8 mouse cellular contexts compared by ENCODE assay signal in genomic region chr9:121316621-121317405, GRCm38 (mm10). TPM values are rescaled to one million over a fixed set of nuclear protein-coding genes. Genes with fewer than 3 reads are reported as not detected.
DNase-seq lines count a peak whose midpoint lies in the region; ATAC-seq and TF ChIP-seq lines count a peak whose summit lies in the region.

No protein-coding gene starts in this region.

- no peak overlapping the region for H3K9ac ChIP-seq in intestine, postnatal 0 days (ENCODE audit: low read depth, low read length)

- H3K4me2 ChIP-seq in intestine, postnatal 0 days (replicated peaks; ENCODE audit: low read depth): no peak overlapping the region

- H3K4me3 ChIP-seq in left cerebral cortex, adult 2 months: no peak overlapping the region
- no peak overlapping the region for H3K4me3 ChIP-seq in brown adipose tissue, adult 24 weeks (ENCODE audit: insufficient read depth, low read depth, low read length)
- no peak overlapping the region for H3K4me3 ChIP-seq in intestine, postnatal 0 days (ENCODE audit: low read depth, low read length)

- peak overlapping the region; percentile 53 for H3K27ac ChIP-seq in left cerebral cortex, adult 2 months
- H3K27ac ChIP-seq in brown adipose tissue, adult 24 weeks (replicated peaks; ENCODE audit: low read depth, low read length): peak overlapping the region; percentile 99
- peak overlapping the region; percentile 95 for H3K27ac ChIP-seq in intestine, postnatal 0 days (ENCODE audit: low read depth, low read length)

- WGBS in intestine, postnatal 0 days: 29% methylated on average over 12 of the region's 12 CpGs

- H3K9me3 ChIP-seq in intestine, postnatal 0 days (ENCODE audit: control insufficient read depth): no peaks in the 10 kb centered on the region

- peaks cover 46% of the 10 kb centered on the region for H3K4me1 ChIP-seq in brown adipose tissue, adult 24 weeks (ENCODE audit: control insufficient read depth, insufficient read depth, insufficient read length, low read length)
- H3K4me1 ChIP-seq in intestine, postnatal 0 days (replicated peaks; ENCODE audit: control insufficient read depth, insufficient read depth, low read length): peaks cover 30% of the 10 kb centered on the region; the same call in 1 of the 2 replicates

- H3K36me3 ChIP-seq in intestine, postnatal 0 days (ENCODE audit: control insufficient read depth, insufficient read depth): 0 out of 2 replicates have a peak, but pooled peaks cover 4% of the 10 kb centered on the region

- peak; percentile 52 for ATAC-seq in intestine, postnatal 0 days
- peak; percentile 31 for ATAC-seq in megakaryocyte-erythroid progenitor cell, adult 5-6 weeks (replicated peaks; ENCODE audit: low FRiP score, low TSS enrichment, poor library complexity, severe bottlenecking)

- intact Hi-C loops in left cerebral cortex, adult 2 months (cut with DNase I): loop anchor here (2.0 kb wide), 1 partner anchor 14 kb away; no protein-coding TSS in a partner anchor
- intact Hi-C loops in left cerebral cortex, postnatal 25 days (cut with DNase I): loop anchor here (2.0 kb wide), 1 partner anchor 16 kb away; no protein-coding TSS in a partner anchor
- intact Hi-C loops in left cerebral cortex, postnatal 36 days (cut with DNase I): no loop called here

- no peaks in the 10 kb centered on the region for H3K27me3 ChIP-seq in intestine, postnatal 0 days (replicated peaks; ENCODE audit: control insufficient read depth, insufficient read depth, low read length)

- no peak for TF ChIP-seq CTCF in left cerebral cortex, adult 2 months (IDR thresholded peaks at IDR 0.05)
- TF ChIP-seq CTCF in intestine, postnatal 0 days (IDR thresholded peaks at IDR 0.05; ENCODE audit: low read depth): peak; percentile 56

- DNase-seq in left cerebral cortex, adult 2 months (ENCODE audit: extremely low spot score in 1 of 2, low spot score in 2 of 2): no peak
- no peak for DNase-seq in left cerebral cortex, postnatal 25 days (ENCODE audit: low spot score in 2 of 2)
- peak; percentile 99 for DNase-seq in heart, adult 11 months
- DNase-seq in left cerebral cortex, postnatal 36 days (ENCODE audit: low spot score in 2 of 2): no peak
- no peak for DNase-seq in thymus, adult 18-20 months

RNA-seq across cellular contexts. Expression of gene Trak1, which starts 19.5 kb away (rescaled TPM):
- total RNA-seq in left cerebral cortex, adult 2 months (2021): 100 to 1,000 TPM; 247 to 298 TPM
- 100 to 1,000 TPM; 240 to 249 TPM for total RNA-seq in left cerebral cortex, postnatal 25 days (2021)
- polyA plus RNA-seq in brown adipose tissue, adult 24 weeks (2012; ENCODE audit: insufficient read depth, insufficient read length, missing spikeins): 64.3 and 66.0 TPM in 2 replicates
- 16.3 and 17.2 TPM in 2 replicates for polyA plus RNA-seq in intestine, postnatal 0 days (2015; fragmentation: Nextera tagmentation; extraction: Ambion mirVana)
- 45.6 and 50.2 TPM in 2 replicates for total RNA-seq in megakaryocyte-erythroid progenitor cell, adult 5-6 weeks (2014; fragmentation: Nextera tagmentation)
- 14.2 and 23.2 TPM in 2 replicates for total RNA-seq in megakaryocyte-erythroid progenitor cell, adult 5-6 weeks (2017)
- total RNA-seq in left cerebral cortex, postnatal 36 days (2021): 100 to 1,000 TPM; 229 to 269 TPM

RNA-seq across cellular contexts. Expression of gene Ulk4, which starts 39.8 kb away (rescaled TPM):
- total RNA-seq in left cerebral cortex, adult 2 months (2021): 1 to 10 TPM; 9.2 to 9.9 TPM
- total RNA-seq in left cerebral cortex, postnatal 25 days (2021): 1 to 10 TPM; 7.4 to 9.1 TPM
- 4.4 TPM in 1 of 2 replicates, not detected in the other for polyA plus RNA-seq in brown adipose tissue, adult 24 weeks (2012; ENCODE audit: insufficient read depth, insufficient read length, missing spikeins)
- polyA plus RNA-seq in intestine, postnatal 0 days (2015; fragmentation: Nextera tagmentation; extraction: Ambion mirVana): 108 and 111 TPM in 2 replicates
- total RNA-seq in megakaryocyte-erythroid progenitor cell, adult 5-6 weeks (2014; fragmentation: Nextera tagmentation): 0.24 and 1.1 TPM in 2 replicates
- total RNA-seq in megakaryocyte-erythroid progenitor cell, adult 5-6 weeks (2017): 2.0 and 2.7 TPM in 2 replicates
- total RNA-seq in left cerebral cortex, postnatal 36 days (2021): 10 to 100 TPM in 1 of 2 experiments, 1 to 10 TPM in 1; 6.3 to 11.4 TPM

Comparison
In these comparisons a context has a peak if more than half of its experiments do, and no peak if none do; other contexts are left out.
1. RNA of gene Trak1, which starts 19.5 kb away (total RNA-seq): 247 to 298 TPM in left cerebral cortex, adult 2 months, 229 to 269 TPM in left cerebral cortex, postnatal 36 days and 240 to 249 TPM in left cerebral cortex, postnatal 25 days; 14.2 to 50.2 TPM in megakaryocyte-erythroid progenitor cell, adult 5-6 weeks; every median in the first group is over 4 times any median in the second.
2. Peak in every context shown above with its lines, with median percentiles within 50 percentile points of each other: H3K27ac ChIP-seq.